Mouse (Mus musculus) kidney, adult 2 months (tissue): ENCODE measurements around the gene Mcpt4.

ENCODE experiments used
- CTCF ChIP-seq: fragments of 200-500 bp; conservative IDR thresholded peaks from 2 replicates; pipeline ENCODE4 v1.5.1; 2011; ENCODE audit warnings: low read depth, mild to moderate bottlenecking, control low read depth, low read length, moderate library complexity, mixed read lengths; ENCODE audit not compliant: insufficient read depth, insufficient read length
- POLR2A ChIP-seq: fragments of 200-500 bp; IDR thresholded peaks from one replicate; pipeline ENCODE4 v1.6.1; 2011; ENCODE audit warnings: low read depth, low read length, control low read depth

DNA sequence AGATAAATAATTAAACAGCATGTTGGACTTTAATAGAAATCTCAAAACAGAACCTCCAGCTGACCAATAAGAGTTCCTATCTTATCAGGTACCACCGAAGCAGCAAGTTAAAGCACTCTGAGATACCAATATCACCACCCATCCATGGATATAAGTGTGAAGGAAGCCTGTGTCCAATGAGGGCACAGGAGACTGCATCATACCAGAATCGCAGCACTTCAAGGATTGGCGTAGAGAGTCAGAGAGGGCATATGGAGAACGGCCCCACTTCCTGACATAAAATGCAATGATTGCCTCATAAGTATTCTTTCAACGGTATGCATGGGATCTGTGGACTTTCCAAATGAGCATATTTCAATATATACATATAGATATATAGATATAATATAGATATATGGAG lies 42.9 kb upstream of the Mcpt4 start:
- TF ChIP-seq CTCF (no peak), POLR2A (no peak)
